Mouse (Mus musculus) intestine, postnatal 0 days (tissue): ENCODE data around the gene Isg20. TPM values are rescaled to one million over a fixed set of nuclear protein-coding genes. Genes with fewer than 3 reads are reported as not detected.

ENCODE experiments used
- ATAC-seq: fragments of 200-750 bp; cut with Nextera tagmentation; 2 replicates; pipeline ENCODE4 v1.8.0; 2017; ENCODE audit warnings: mild to moderate bottlenecking, moderate TSS enrichment, moderate library complexity
- H3K27ac ChIP-seq: fragments of 300-500 bp; sonication (generic); 2 replicates; pipeline ENCODE4 v1.5.1; 2014; ENCODE audit warnings: mild to moderate bottlenecking, low read depth, low read length, moderate library complexity
- H3K27me3 ChIP-seq: fragments of 300-500 bp; sonication (generic); replicated peaks from 2 replicates; pipeline ENCODE4 v1.6.1; 2014; ENCODE audit warnings: low read length, mixed read lengths; ENCODE audit not compliant: control insufficient read depth, insufficient read depth
- H3K36me3 ChIP-seq: fragments of 300-500 bp; sonication (generic); 2 replicates; pipeline ENCODE4 v1.6.1; 2014; ENCODE audit warnings: mild to moderate bottlenecking, moderate library complexity; ENCODE audit not compliant: control insufficient read depth, insufficient read depth
- H3K4me1 ChIP-seq: fragments of 300-500 bp; sonication (generic); replicated peaks from 2 replicates; pipeline ENCODE4 v1.6.1; 2014; ENCODE audit warnings: antibody characterized with exemption, low read length, mixed read lengths; ENCODE audit not compliant: control insufficient read depth, insufficient read depth
- H3K4me2 ChIP-seq: fragments of 300-500 bp; sonication (generic); replicated peaks from 2 replicates; pipeline ENCODE4 v1.6.1; 2014; ENCODE audit warnings: low read depth, mild to moderate bottlenecking, moderate library complexity
- H3K4me3 ChIP-seq: fragments of 300-500 bp; sonication (generic); 2 replicates; pipeline ENCODE4 v1.5.1; 2014; ENCODE audit warnings: low read depth, low read length
- H3K9ac ChIP-seq: fragments of 300-500 bp; sonication (generic); 2 replicates; pipeline ENCODE4 v1.6.1; 2014; ENCODE audit warnings: mild to moderate bottlenecking, low read depth, low read length
- H3K9me3 ChIP-seq: fragments of 300-500 bp; sonication (generic); 2 replicates; pipeline ENCODE4 v1.6.1; 2016; ENCODE audit warnings: mixed run types; ENCODE audit not compliant: control insufficient read depth
- CTCF ChIP-seq: sonication (generic); IDR thresholded peaks from 2 replicates; pipeline ENCODE4 v1.5.1; 2016; ENCODE audit warnings: low read depth, mild to moderate bottlenecking, control low read depth, antibody characterized with exemption, moderate library complexity
- WGBS: fragments of 180-500 bp; shearing (Covaris S2); extraction: QIAGEN DNeasy Blood & Tissue Kit; methylation state at CpG from one replicate; pipeline ENCODE4 v1.1.7; 2014; 5-methylcytosine and 5-hydroxymethylcytosine counted together
- polyA plus RNA-seq: library from polyadenylated mRNA; unstranded; fragments of >200 nt; fragmentation: Nextera tagmentation; extraction: Ambion mirVana; gene quantifications from 2 replicates; pipeline ENCODE4 v1.2.1, GENCODE M21; 2015

The Isg20 gene
- polyA plus RNA-seq, 1 experiment from 2014 or later: 4.3 TPM

DNA sequence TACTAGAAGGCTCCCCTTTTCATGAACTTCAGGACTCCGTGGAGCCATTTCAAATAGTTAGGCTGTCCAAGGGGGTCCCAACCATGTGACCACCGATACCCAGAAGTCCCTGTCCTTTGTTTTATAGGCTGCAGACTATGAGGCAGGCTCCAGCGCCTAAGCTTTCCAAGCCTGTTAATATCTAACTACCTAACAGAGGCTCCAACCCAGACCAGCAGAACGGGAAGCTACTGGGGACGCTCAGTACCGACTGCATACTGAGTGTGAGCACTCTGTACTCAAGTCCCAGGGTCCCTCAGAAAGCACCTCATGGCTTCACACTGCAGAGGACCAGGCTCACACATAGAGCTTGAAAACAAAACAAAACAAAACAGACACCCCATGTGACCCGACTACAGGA is 9.3 kb downstream of the Isg20 start:
- no peak overlapping the region for H3K4me2 ChIP-seq
- ATAC-seq: no peak
- no peaks in the 10 kb centered on the region for H3K27me3 ChIP-seq
- H3K36me3 ChIP-seq: no peaks in the 10 kb centered on the region
- H3K9ac ChIP-seq: no peak overlapping the region
- 0 out of 2 replicates have a peak, but pooled peaks cover 2% of the 10 kb centered on the region for H3K4me1 ChIP-seq
- H3K27ac ChIP-seq: no peak overlapping the region
- WGBS: 40% methylated on average over 7 of the region's 7 CpGs
- H3K9me3 ChIP-seq: no peaks in the 10 kb centered on the region
- no peak overlapping the region for H3K4me3 ChIP-seq
- no peak for TF ChIP-seq CTCF

DNA sequence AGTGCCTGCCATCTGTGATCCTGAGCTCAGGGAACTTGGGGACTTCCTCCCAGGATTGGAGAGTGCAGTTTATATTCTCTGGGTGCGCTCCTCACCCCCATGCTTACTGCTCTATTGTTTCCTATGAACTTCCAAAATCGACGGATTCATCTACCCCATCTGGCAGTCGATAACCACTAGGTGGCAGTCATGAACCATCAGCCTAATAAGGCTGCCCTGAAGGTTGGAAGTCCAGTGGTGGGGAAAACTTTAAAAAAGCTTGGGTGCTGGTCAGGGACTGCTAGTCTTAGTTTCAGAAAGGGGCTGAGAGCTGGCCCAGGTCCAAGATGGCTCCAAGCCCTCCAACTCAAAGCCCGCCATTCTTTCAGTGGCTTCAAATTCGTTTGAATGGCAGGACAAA is 11.1 kb downstream of the Isg20 start:
- H3K27me3 ChIP-seq: no peaks in the 10 kb centered on the region
- peak; percentile 96 for TF ChIP-seq CTCF
- no peak for ATAC-seq

DNA sequence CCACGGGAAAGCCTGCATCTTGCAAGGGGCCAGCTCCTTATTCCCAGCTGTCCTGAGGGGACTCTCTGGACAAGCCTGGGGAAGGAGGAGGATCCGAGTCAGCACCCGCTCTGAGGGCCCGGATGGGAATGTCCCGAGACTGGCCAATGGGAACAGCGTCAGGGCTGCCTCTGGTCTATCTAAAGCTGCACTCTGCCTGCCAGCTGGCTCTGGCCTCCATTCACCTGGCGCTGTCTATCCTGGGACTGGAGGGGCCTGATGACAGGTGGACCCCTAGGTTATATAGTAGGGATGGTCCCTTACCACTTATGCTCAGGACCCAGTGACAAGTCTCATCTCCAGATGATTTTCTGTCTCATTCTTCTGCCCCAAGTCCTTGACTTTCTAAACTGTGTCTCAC is 11.6 kb downstream of the Isg20 start:
- Histone ChIP-seq H3K36me3 (no peaks in the 10 kb centered on the region), H3K27me3 (no peaks in the 10 kb centered on the region), H3K4me2 (no peak overlapping the region), H3K9me3 (no peaks in the 10 kb centered on the region), H3K4me1 (0 out of 2 replicates have a peak, but pooled peaks cover 2% of the 10 kb centered on the region), H3K27ac (no peak overlapping the region), H3K4me3 (no peak overlapping the region), H3K9ac (no peak overlapping the region)
- 75% methylated on average over 7 of the region's 7 CpGs for WGBS
- no peak for TF ChIP-seq CTCF
- ATAC-seq: no peak

More for the DNA sequence above, 11.1 kb downstream of the Isg20 start:
- Histone ChIP-seq H3K27ac (no peak overlapping the region), H3K9me3 (no peaks in the 10 kb centered on the region), H3K4me1 (0 out of 2 replicates have a peak, but pooled peaks cover 2% of the 10 kb centered on the region), H3K36me3 (no peaks in the 10 kb centered on the region), H3K4me3 (no peak overlapping the region), H3K4me2 (no peak overlapping the region), H3K9ac (no peak overlapping the region)
- 10% methylated on average over 6 of the region's 6 CpGs for WGBS

DNA sequence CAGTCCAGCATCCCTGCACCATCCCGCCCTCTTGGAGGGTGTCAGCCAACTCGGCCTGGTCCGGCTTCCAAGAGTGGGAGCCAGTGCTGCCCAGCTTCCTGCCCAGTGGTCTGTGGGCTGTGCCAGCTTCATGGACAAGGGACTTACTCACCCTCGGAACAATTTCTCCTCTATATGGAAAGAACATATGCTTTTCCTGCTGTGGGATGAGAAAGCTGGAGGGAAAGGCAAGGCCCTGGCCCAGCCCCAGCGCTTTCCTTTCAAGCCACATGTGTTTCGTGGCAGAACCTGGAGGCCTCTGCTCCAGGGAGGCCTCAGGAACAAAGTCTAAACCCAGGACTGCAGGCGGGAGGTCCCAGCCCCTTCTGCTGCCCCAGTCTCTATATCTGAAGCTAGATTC is 12.5 kb downstream of the Isg20 start:
- Histone ChIP-seq H3K4me3 (no peak overlapping the region), H3K4me1 (0 out of 2 replicates have a peak, but pooled peaks cover 2% of the 10 kb centered on the region), H3K36me3 (no peaks in the 10 kb centered on the region), H3K27ac (no peak overlapping the region), H3K9ac (no peak overlapping the region), H3K27me3 (no peaks in the 10 kb centered on the region), H3K4me2 (no peak overlapping the region), H3K9me3 (no peaks in the 10 kb centered on the region)
- ATAC-seq: no peak
- WGBS: 70% methylated on average over 7 of the region's 7 CpGs
- no peak for TF ChIP-seq CTCF

DNA sequence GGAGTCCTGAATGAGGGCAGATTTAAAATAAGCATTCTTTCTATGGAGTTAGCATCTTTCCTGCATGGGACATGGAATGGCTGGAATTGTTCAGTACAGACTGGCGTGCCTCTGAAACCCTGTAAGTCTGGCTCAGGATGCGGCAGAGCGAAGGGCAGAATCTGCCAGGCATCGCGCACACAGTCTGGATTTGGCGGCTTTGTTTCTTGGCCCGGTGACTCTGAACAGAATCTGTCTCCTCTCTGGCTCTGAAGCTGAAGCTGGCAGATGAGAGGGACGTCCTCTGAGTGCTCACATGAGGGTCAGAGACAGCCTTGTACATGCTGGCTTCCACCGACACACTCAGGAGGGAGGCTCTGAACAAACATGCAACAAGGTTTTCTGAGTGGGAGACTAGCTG is 12.9 kb downstream of the Isg20 start:
- WGBS: 78% methylated on average over 9 of the region's 9 CpGs
- H3K4me3 ChIP-seq: no peak overlapping the region
- no peaks in the 10 kb centered on the region for H3K36me3 ChIP-seq
- H3K27me3 ChIP-seq: no peaks in the 10 kb centered on the region
- ATAC-seq: no peak
- no peak overlapping the region for H3K27ac ChIP-seq
- no peaks in the 10 kb centered on the region for H3K9me3 ChIP-seq
- TF ChIP-seq CTCF: no peak
- 0 out of 2 replicates have a peak, but pooled peaks cover 2% of the 10 kb centered on the region for H3K4me1 ChIP-seq
- no peak overlapping the region for H3K9ac ChIP-seq
- no peak overlapping the region for H3K4me2 ChIP-seq

DNA sequence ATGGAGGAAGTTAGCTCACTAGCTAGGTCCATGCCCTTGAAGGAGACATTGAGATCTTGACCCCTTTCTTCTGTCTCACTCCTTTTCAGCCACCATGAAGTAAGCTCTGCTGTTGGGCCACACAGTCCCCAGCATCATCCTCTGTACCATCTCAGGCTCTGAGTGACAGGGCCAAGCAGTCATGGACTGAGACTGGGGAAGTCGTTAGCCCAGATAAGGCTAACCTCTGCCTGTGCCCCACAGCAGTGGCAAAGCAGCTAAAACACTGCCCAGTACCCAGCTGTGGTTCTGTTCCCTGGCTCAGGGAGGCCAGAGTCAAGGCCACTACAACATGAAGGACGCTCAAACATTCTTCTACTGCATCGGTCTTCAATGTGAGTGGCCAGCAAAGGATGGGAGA is 14.0 kb downstream of the Isg20 start:
- TF ChIP-seq CTCF: no peak
- Histone ChIP-seq H3K27me3 (no peaks in the 10 kb centered on the region), H3K36me3 (no peaks in the 10 kb centered on the region), H3K27ac (no peak overlapping the region), H3K4me2 (no peak overlapping the region), H3K4me1 (no peaks in the 10 kb centered on the region), H3K4me3 (no peak overlapping the region), H3K9me3 (no peaks in the 10 kb centered on the region), H3K9ac (no peak overlapping the region)
- 65% methylated on average over 3 of the region's 3 CpGs for WGBS
- ATAC-seq: no peak

DNA sequence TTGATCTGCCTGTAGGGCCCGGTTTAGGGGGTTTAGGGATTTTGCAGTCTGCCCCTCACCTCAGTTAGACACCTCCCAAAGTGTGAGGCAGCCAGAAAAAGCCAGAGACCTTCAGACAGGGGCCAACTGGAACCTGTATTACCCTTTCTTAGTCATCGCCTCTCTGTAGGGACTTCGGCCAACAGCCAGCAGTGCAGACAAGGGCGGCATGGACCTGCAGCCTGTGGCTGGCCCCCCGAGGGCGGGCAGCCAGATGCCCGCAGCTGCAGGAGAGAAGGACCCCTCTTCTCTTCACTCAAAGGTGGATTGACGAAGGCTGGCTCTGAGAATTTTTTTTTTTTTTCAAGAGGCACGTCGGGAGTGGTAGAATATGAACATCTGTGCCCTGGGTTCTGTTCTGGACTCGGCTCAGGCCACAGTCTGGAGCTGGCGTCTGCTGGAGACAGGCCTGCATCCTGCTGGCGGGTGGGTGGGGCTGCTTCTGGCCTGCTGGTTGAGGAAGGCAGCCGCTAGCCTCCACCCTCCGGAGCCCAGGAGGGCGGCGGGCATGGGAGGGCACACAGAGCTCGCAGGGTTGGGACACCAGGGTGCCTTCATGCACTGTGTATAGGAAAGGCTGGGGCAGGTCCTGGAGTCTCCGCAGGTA is 25.9 kb downstream of the Isg20 start:
- no peaks in the 10 kb centered on the region for H3K4me1 ChIP-seq
- H3K27me3 ChIP-seq: no peaks in the 10 kb centered on the region
- H3K9ac ChIP-seq: no peak overlapping the region
- no peaks in the 10 kb centered on the region for H3K9me3 ChIP-seq
- H3K36me3 ChIP-seq: no peaks in the 10 kb centered on the region
- no peak overlapping the region for H3K4me3 ChIP-seq
- H3K4me2 ChIP-seq: no peak overlapping the region
- no peak for ATAC-seq
- H3K27ac ChIP-seq: no peak overlapping the region
- TF ChIP-seq CTCF: no peak
- 58% methylated on average over 19 of the region's 19 CpGs for WGBS
